Mouse (Mus musculus) bone marrow macrophage, adult 2 months (primary cell): ENCODE results near the gene Katnb1.

ENCODE experiments used
- CTCF ChIP-seq: IDR thresholded peaks from 2 replicates; pipeline ENCODE4 v1.5.1; 2012; ENCODE audit warnings: low read depth, mild to moderate bottlenecking, low read length, moderate library complexity
- POLR2A ChIP-seq: IDR thresholded peaks from 2 replicates; pipeline ENCODE4 v1.6.1; 2012; ENCODE audit warnings: mild to moderate bottlenecking, low read depth, low read length, borderline replicate concordance

DNA sequence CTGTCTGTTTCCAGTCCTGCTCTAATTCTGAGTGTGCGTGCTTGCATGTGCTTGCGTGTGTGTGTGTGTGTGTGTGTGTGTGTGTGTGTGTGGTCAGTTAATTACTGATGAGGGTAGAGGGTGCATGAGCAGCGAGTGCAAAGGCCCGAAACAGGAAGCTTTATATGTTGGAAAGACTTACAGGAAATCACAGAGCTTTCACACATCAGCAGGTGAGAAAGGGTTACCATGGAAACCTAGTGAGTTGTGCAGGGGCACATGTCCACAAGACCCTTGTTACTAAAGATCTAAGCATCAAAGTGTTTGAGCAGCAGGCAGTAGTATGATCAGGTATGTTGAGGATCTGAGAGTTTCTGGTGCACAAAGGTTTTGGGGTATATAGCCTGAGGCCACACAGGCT lies 3.3 kb downstream of the Katnb1 start:
- TF ChIP-seq CTCF (no peak), POLR2A (no peak)
